Mouse (Mus musculus): ENCODE data around the gene Bmpr2.

Gene Bmpr2

GRCm38 (mm10) chr1:59899679-59900078, 136.5 kb downstream of the Bmpr2 start:
- DNase-seq (ENCODE audit: low spot score): no peak

GRCm38 (mm10) chr1:59901082-59901876, 138.1 kb downstream of the Bmpr2 start:
- DNase-seq (ENCODE audit: low spot score): peak; percentile 71

- no peak for DNase-seq (ENCODE audit: low spot score)
Observed at GRCm38 (mm10) chr1:59902634-59903033, 139.4 kb downstream of the Bmpr2 start.

- DNase-seq (ENCODE audit: low spot score): no peak
Observed at GRCm38 (mm10) chr1:59904630-59905295, 141.6 kb downstream of the Bmpr2 start.

- DNase-seq (ENCODE audit: low spot score): no peak
Observed at GRCm38 (mm10) chr1:59905916-59906315, 142.7 kb downstream of the Bmpr2 start.

GRCm38 (mm10) chr1:59906819-59907521, 143.8 kb downstream of the Bmpr2 start:
- DNase-seq (ENCODE audit: low spot score): no peak

- DNase-seq (ENCODE audit: low spot score): no peak
Observed at GRCm38 (mm10) chr1:59907700-59908099, 144.5 kb downstream of the Bmpr2 start.

- no peak for DNase-seq (ENCODE audit: low spot score)
Observed at GRCm38 (mm10) chr1:59910941-59911340, 147.7 kb downstream of the Bmpr2 start.

- peak; percentile 97 for DNase-seq (ENCODE audit: low spot score)
Observed at GRCm38 (mm10) chr1:59912413-59913157, 149.4 kb downstream of the Bmpr2 start, which contains the start of gene Fam117b. Gene Fam117b (plus strand): TSS chr1:59913006.

- no peak for DNase-seq (ENCODE audit: low spot score)
Observed at GRCm38 (mm10) chr1:59913195-59913868, 150.1 kb downstream of the Bmpr2 start.

- DNase-seq (ENCODE audit: low spot score): peak; percentile 38
Observed at GRCm38 (mm10) chr1:59913869-59914225, 150.6 kb downstream of the Bmpr2 start.

- peak; percentile 45 for DNase-seq (ENCODE audit: low spot score)
Observed at GRCm38 (mm10) chr1:59914799-59915198, 151.6 kb downstream of the Bmpr2 start.

- DNase-seq (ENCODE audit: low spot score): no peak
Observed at GRCm38 (mm10) chr1:59915843-59916610, 152.8 kb downstream of the Bmpr2 start.

- DNase-seq (ENCODE audit: low spot score): no peak
Observed at GRCm38 (mm10) chr1:59917401-59917800, 154.2 kb downstream of the Bmpr2 start.

- DNase-seq (ENCODE audit: low spot score): no peak
Observed at GRCm38 (mm10) chr1:59918075-59918474, 154.9 kb downstream of the Bmpr2 start.

- DNase-seq (ENCODE audit: low spot score): no peak
Observed at GRCm38 (mm10) chr1:59923201-59923600, 160.0 kb downstream of the Bmpr2 start.

GRCm38 (mm10) chr1:59923673-59924072, 160.5 kb downstream of the Bmpr2 start:
- no peak for DNase-seq (ENCODE audit: low spot score)

GRCm38 (mm10) chr1:59924411-59924810, 161.2 kb downstream of the Bmpr2 start:
- no peak for DNase-seq (ENCODE audit: low spot score)

GRCm38 (mm10) chr1:59926021-59926672, 162.9 kb downstream of the Bmpr2 start:
- no peak for DNase-seq (ENCODE audit: low spot score)

- DNase-seq (ENCODE audit: low spot score): no peak
Observed at GRCm38 (mm10) chr1:59927131-59927680, 164.0 kb downstream of the Bmpr2 start.
